Mouse (Mus musculus) thymus, adult 2 months (tissue): Measurements from ENCODE around the gene Gm37240.

Experiments
- CTCF ChIP-seq: fragments of 200-500 bp; IDR thresholded peaks from 2 replicates; pipeline ENCODE4 v1.5.1; 2012; ENCODE audit warnings: mild to moderate bottlenecking, control low read depth, low read length, moderate library complexity, borderline replicate concordance; ENCODE audit not compliant: control insufficient read depth, poor library complexity, insufficient read depth; ENCODE audit errors: extremely low read depth
- POLR2A ChIP-seq: fragments of 200-500 bp; IDR thresholded peaks from 2 replicates; pipeline ENCODE4 v1.6.1; 2012; ENCODE audit warnings: mild to moderate bottlenecking, low read length, control low read depth, moderate library complexity; ENCODE audit not compliant: control insufficient read depth, poor library complexity, insufficient read depth; ENCODE audit errors: extremely low read depth

DNA sequence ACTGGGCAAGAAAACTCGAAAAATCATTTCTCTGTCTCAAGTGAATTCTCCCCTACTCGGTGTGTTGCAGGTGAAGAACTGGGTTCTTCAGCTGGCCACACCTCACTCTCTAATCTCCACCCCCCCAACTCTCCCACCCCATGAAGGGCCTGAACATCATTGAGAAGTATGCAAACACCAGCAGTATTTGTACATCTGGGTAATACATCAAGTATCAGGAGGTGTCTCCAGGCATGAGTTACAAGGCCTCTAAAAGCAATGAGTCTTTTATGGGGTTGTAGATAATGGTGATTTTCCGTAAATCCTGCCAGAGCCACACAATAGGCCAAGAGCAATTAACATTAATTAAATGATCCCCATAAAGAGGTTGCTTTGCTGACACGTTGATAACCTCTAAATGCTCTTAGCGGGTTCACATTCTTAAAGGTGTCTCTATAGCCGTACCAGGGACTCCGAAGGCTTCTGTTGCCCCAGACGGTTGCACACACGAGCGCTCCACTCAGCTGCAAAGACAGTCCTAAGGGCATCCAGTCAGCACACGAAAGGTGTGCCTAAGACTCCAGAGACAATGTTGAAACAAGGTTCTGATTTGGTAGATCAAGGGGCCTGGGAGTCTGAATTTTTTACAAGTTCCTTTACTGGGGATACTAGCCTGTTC, 370.4 kb downstream of the Gm37240 start:
- no peak for TF ChIP-seq CTCF
- no peak for TF ChIP-seq POLR2A
